Mouse (Mus musculus): ENCODE data around the gene Smarca5. TPM values are rescaled to one million over a fixed set of nuclear protein-coding genes. Genes with fewer than 3 reads are reported as not detected.

Smarca5 gene
- total and polyA plus RNA-seq, 3 experiments = 59.0 to 140 (median 89.1) TPM

GRCm38 (mm10) chr8:80688141-80688540 is 51.2 kb downstream of the Smarca5 start:
- H3K27me3 ChIP-seq (ENCODE audit: control insufficient read depth in 1 of 2, insufficient read depth in 2 of 2, low read length in 2 of 2) = no peaks in the 10 kb centered on the region
- H3K4me1 ChIP-seq (ENCODE audit: control insufficient read depth in 1 of 2, insufficient read depth in 2 of 2, low read length in 2 of 2) = peaks cover 14 to 23% of the 10 kb centered on the region in 2 experiments
- no peak overlapping the region for H3K27ac ChIP-seq (ENCODE audit: control insufficient read depth, low read depth, low read length)
- H3K36me3 ChIP-seq (ENCODE audit: control insufficient read depth in 1 of 2, insufficient read depth in 2 of 2, low read length in 2 of 2) = peaks cover 0 to 9% of the 10 kb centered on the region in 2 experiments; a peak in 2 of 4 replicates
- H3K79me2 ChIP-seq (ENCODE audit: control insufficient read depth, insufficient read depth, low read length, poor library complexity) = no peaks in the 10 kb centered on the region
- no peak overlapping the region for H3K9ac ChIP-seq (ENCODE audit: control insufficient read depth, low read depth, low read length, poor library complexity, severe bottlenecking)
- no peak overlapping the region for H3K4me3 ChIP-seq (ENCODE audit: control insufficient read depth in 1 of 2, insufficient read depth in 1 of 2, low read depth in 2 of 2, low read length in 2 of 2)
- no peaks in the 10 kb centered on the region for H3K9me3 ChIP-seq (replicated peaks; ENCODE audit: insufficient read depth, low read length)
- DNase-seq (ENCODE audit: low read depth, low spot score) = peak; percentile 74
- TF ChIP-seq CHD2 (IDR thresholded peaks at IDR 0.05; ENCODE audit: low read length) = no peak
- TF ChIP-seq RCOR1 (IDR thresholded peaks at IDR 0.05; ENCODE audit: low read depth, low read length) = no peak
- no peak for TF ChIP-seq MAFK (IDR thresholded peaks at IDR 0.05; ENCODE audit: borderline replicate concordance, low read depth, low read length)
- 0 out of 2 replicates have a peak, but pooled peaks have one; percentile 25 for TF ChIP-seq TBP (IDR thresholded peaks at IDR 0.05; ENCODE audit: low read depth, low read length)
- no peak for TF ChIP-seq MEF2A (IDR thresholded peaks at IDR 0.05; ENCODE audit: extremely low read depth, insufficient replicate concordance, low read depth, low read length, poor library complexity, severe bottlenecking)
- TF ChIP-seq JUND (IDR thresholded peaks at IDR 0.05; ENCODE audit: low read depth, low read length) = no peak
- TF ChIP-seq POLR2AphosphoS2 (IDR thresholded peaks at IDR 0.05; ENCODE audit: low read length) = no peak
- peak; percentile 44 for TF ChIP-seq GATA1 (IDR thresholded peaks at IDR 0.05; ENCODE audit: low read depth, low read length)
- TF ChIP-seq KAT2A (conservative IDR thresholded peaks at IDR 0.05; ENCODE audit: low read depth, low read length) = no peak
- TF ChIP-seq UBTF (IDR thresholded peaks at IDR 0.05; ENCODE audit: borderline replicate concordance, insufficient read depth, low read depth, low read length) = no peak
- no peak for TF ChIP-seq MAZ (IDR thresholded peaks at IDR 0.05; ENCODE audit: low read depth, low read length)
- TF ChIP-seq EP300 (IDR thresholded peaks at IDR 0.05; ENCODE audit: low read depth in 1 of 2, low read length in 2 of 2) = no peak
- TF ChIP-seq BHLHE40 (IDR thresholded peaks at IDR 0.05; ENCODE audit: borderline replicate concordance, low read depth, low read length) = no peak
- TF ChIP-seq GABPA (IDR thresholded peaks at IDR 0.05; ENCODE audit: low read depth, low read length) = no peak
- no peak for TF ChIP-seq MXI1 (IDR thresholded peaks at IDR 0.05; ENCODE audit: low read depth, low read length)
- TF ChIP-seq USF1 (IDR thresholded peaks at IDR 0.05; ENCODE audit: low read depth, low read length) = no peak
- TF ChIP-seq NRF1 (IDR thresholded peaks at IDR 0.05; ENCODE audit: insufficient read depth, low read depth, low read length, poor library complexity, severe bottlenecking) = no peak
- TF ChIP-seq TAL1 (IDR thresholded peaks at IDR 0.05; ENCODE audit: low read length) = no peak
- TF ChIP-seq NELFE (IDR thresholded peaks at IDR 0.05; ENCODE audit: low read depth, low read length) = no peak
- no peak for TF ChIP-seq ZMIZ1 (IDR thresholded peaks at IDR 0.05; ENCODE audit: low read depth, low read length)
- TF ChIP-seq TCF12 (IDR thresholded peaks at IDR 0.05; ENCODE audit: low read depth, low read length) = 0 out of 2 replicates have a peak, but pooled peaks have one; percentile 30
- TF ChIP-seq HCFC1 (IDR thresholded peaks at IDR 0.05; ENCODE audit: low read depth, low read length) = no peak
- TF ChIP-seq USF2 (IDR thresholded peaks at IDR 0.05; ENCODE audit: borderline replicate concordance in 1 of 2, insufficient read depth in 1 of 2, low read depth in 1 of 2, low read length in 2 of 2) = no peak
- peak; percentile 92 for TF ChIP-seq RAD21 (IDR thresholded peaks at IDR 0.05; ENCODE audit: low read depth, low read length)
- no peak for TF ChIP-seq POLR2A (IDR thresholded peaks at IDR 0.05; ENCODE audit: control insufficient read depth in 1 of 2, insufficient read depth in 1 of 2, low read depth in 1 of 2, low read length in 2 of 2, poor library complexity in 1 of 2)
- peak; percentile 99 for TF ChIP-seq ZC3H11A (IDR thresholded peaks at IDR 0.05; ENCODE audit: low read depth, low read length)
- no peak for TF ChIP-seq MAX (IDR thresholded peaks at IDR 0.05; ENCODE audit: low read length)
- TF ChIP-seq POLR2AphosphoS5 (IDR thresholded peaks at IDR 0.05; ENCODE audit: borderline replicate concordance, low read depth, low read length) = no peak
- TF ChIP-seq CHD1 (IDR thresholded peaks at IDR 0.05; ENCODE audit: low read depth, low read length) = no peak
- TF ChIP-seq ZNF384 (IDR thresholded peaks at IDR 0.05; ENCODE audit: low read depth, low read length) = no peak
- peak; percentile 20; the same call in 1 of the 2 replicates for TF ChIP-seq ETS1 (IDR thresholded peaks at IDR 0.05; ENCODE audit: low read depth, low read length)
- no peak for TF ChIP-seq ZKSCAN1 (IDR thresholded peaks at IDR 0.05; ENCODE audit: low read depth, low read length)
- TF ChIP-seq MYC (IDR thresholded peaks at IDR 0.05; ENCODE audit: low read depth, low read length) = no peak
- TF ChIP-seq SIN3A (IDR thresholded peaks at IDR 0.05; ENCODE audit: low read length) = no peak; the same call in 1 of the 2 replicates
- no peak for TF ChIP-seq MYB (IDR thresholded peaks at IDR 0.05; ENCODE audit: low read depth, low read length)
- no peak for TF ChIP-seq ELF1 (IDR thresholded peaks at IDR 0.05; ENCODE audit: low read depth, low read length)
- TF ChIP-seq CTCF (IDR thresholded peaks at IDR 0.05 in 2 of 3, conservative IDR thresholded peaks at IDR 0.05 in 1 of 3; ENCODE audit: control insufficient read depth in 1 of 3, insufficient read depth in 1 of 3, low read depth in 2 of 3, low read length in 3 of 3, poor library complexity in 1 of 3, severe bottlenecking in 1 of 3) = peak; percentile 68 to 91 (median 86)
- TF ChIP-seq E2F4 (IDR thresholded peaks at IDR 0.05; ENCODE audit: borderline replicate concordance, low read depth, low read length) = no peak
